Mouse (Mus musculus) liver, embryonic 15.5 days (tissue): ENCODE measurements around the gene Ccnt1. TPM values are rescaled to one million over a fixed set of nuclear protein-coding genes. Genes with fewer than 3 reads are reported as not detected.

Experiments
- ATAC-seq: fragments of 200-750 bp; cut with Nextera tagmentation; 2 replicates; pipeline ENCODE4 v1.8.0; 2017; ENCODE audit warnings: moderate number of reproducible peaks, mild to moderate bottlenecking, moderate library complexity; ENCODE audit not compliant: insufficient read depth
- H3K27ac ChIP-seq: fragments of 300-500 bp; sonication (generic); replicated peaks from 2 replicates; pipeline ENCODE4 v1.5.1; 2015; ENCODE audit warnings: mild to moderate bottlenecking, inconsistent platforms
- H3K27me3 ChIP-seq: fragments of 300-500 bp; sonication (generic); 2 replicates; pipeline ENCODE4 v1.6.1; 2015; ENCODE audit warnings: mild to moderate bottlenecking, inconsistent platforms
- H3K36me3 ChIP-seq: fragments of 300-500 bp; sonication (generic); replicated peaks from 2 replicates; pipeline ENCODE4 v1.6.1; 2015; ENCODE audit warnings: moderate library complexity, mild to moderate bottlenecking, inconsistent platforms
- H3K4me1 ChIP-seq: fragments of 300-500 bp; sonication (generic); replicated peaks from 2 replicates; pipeline ENCODE4 v1.6.1; 2015; ENCODE audit warnings: inconsistent platforms
- H3K4me2 ChIP-seq: fragments of 300-500 bp; sonication (generic); 2 replicates; pipeline ENCODE4 v1.6.1; 2015; ENCODE audit warnings: moderate library complexity, mild to moderate bottlenecking, inconsistent platforms
- H3K4me3 ChIP-seq: fragments of 300-500 bp; sonication (generic); replicated peaks from 2 replicates; pipeline ENCODE4 v1.5.1; 2015; ENCODE audit warnings: mild to moderate bottlenecking, inconsistent platforms
- H3K9ac ChIP-seq: fragments of 300-500 bp; sonication (generic); 2 replicates; pipeline ENCODE4 v1.6.1; 2015; ENCODE audit warnings: moderate library complexity, mild to moderate bottlenecking, inconsistent platforms
- H3K9me3 ChIP-seq: fragments of 300-500 bp; sonication (generic); replicated peaks from 2 replicates; pipeline ENCODE4 v1.6.1; 2016; ENCODE audit warnings: inconsistent platforms
- WGBS: fragments of 180-500 bp; shearing (Covaris S2); methylation state at CpG from one replicate; pipeline ENCODE4 v1.1.7; 2015; ENCODE audit warnings: mixed read lengths; ENCODE audit not compliant: insufficient replicate concordance; 5-methylcytosine and 5-hydroxymethylcytosine counted together
- polyA plus RNA-seq: library from polyadenylated mRNA; unstranded; fragments of >200 nt; fragmentation: Nextera tagmentation; extraction: Ambion mirVana; gene quantifications from 2 replicates; pipeline ENCODE4 v1.2.1, GENCODE M21; 2015

Gene Ccnt1
- polyA plus RNA-seq, 1 experiment from 2014 or later, result 25.1 TPM

GRCm38 (mm10) chr15:98608058-98608783, 37.5 kb upstream of the Ccnt1 start:
- Histone ChIP-seq H3K27me3 (peaks cover 15% of the 10 kb centered on the region), H3K9ac (peak overlapping the region; percentile 90), H3K36me3 (peaks cover 16% of the 10 kb centered on the region), H3K4me1 (peaks cover 74% of the 10 kb centered on the region), H3K4me3 (peak overlapping the region; percentile 82), H3K4me2 (peak overlapping the region; percentile 98), H3K27ac (peak overlapping the region; percentile 96), H3K9me3 (no peaks in the 10 kb centered on the region)
- 23% methylated on average over 9 of the region's 10 CpGs for WGBS
- no peak for ATAC-seq

- 26% methylated on average over 4 of the region's 4 CpGs for WGBS
- no peak for ATAC-seq
- H3K36me3 ChIP-seq, result peaks cover 19% of the 10 kb centered on the region
- H3K9me3 ChIP-seq, result no peaks in the 10 kb centered on the region
- peak overlapping the region; percentile 90 for H3K9ac ChIP-seq
- peak overlapping the region; percentile 98 for H3K4me2 ChIP-seq
- H3K4me3 ChIP-seq, result peak overlapping the region; percentile 82
- peaks cover 80% of the 10 kb centered on the region for H3K4me1 ChIP-seq
- H3K27ac ChIP-seq, result peak overlapping the region; percentile 96
- H3K27me3 ChIP-seq, result peaks cover 15% of the 10 kb centered on the region
Observed at GRCm38 (mm10) chr15:98607557-98607956, 36.8 kb upstream of the Ccnt1 start.

DNA sequence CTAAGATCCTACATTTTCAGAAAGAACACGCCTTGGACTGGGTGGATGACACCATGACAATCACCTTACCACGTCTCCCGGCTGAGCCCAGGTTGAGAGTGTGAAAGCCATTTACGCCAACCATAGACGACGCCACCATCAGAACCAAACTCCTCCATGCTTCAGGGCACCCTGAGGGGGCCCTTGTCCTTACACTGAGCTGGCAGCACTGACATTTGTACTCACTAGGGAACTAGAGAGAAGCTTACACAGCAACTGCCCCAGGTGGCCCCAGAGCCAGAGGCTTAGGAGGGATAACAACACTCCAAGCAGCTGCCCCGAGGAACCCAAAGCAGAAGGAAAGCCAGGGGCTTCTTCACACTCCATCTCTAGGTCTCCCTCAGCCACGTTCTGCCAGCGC, 36.0 kb upstream of the Ccnt1 start:
- Histone ChIP-seq H3K4me1 (peaks cover 88% of the 10 kb centered on the region), H3K36me3 (peaks cover 21% of the 10 kb centered on the region), H3K9ac (peak overlapping the region; percentile 90), H3K9me3 (no peaks in the 10 kb centered on the region), H3K27ac (peak overlapping the region; percentile 96), H3K4me2 (peak overlapping the region; percentile 98), H3K4me3 (peak overlapping the region; percentile 82), H3K27me3 (peaks cover 15% of the 10 kb centered on the region)
- WGBS, result 35% methylated on average over 9 of the region's 9 CpGs
- ATAC-seq, result no peak

GRCm38 (mm10) chr15:98606051-98606536, 35.4 kb upstream of the Ccnt1 start:
- Histone ChIP-seq H3K4me2 (peak overlapping the region; percentile 98), H3K36me3 (peaks cover 27% of the 10 kb centered on the region), H3K4me3 (peak overlapping the region; percentile 82), H3K9ac (peak overlapping the region; percentile 90), H3K4me1 (peaks cover 95% of the 10 kb centered on the region), H3K9me3 (no peaks in the 10 kb centered on the region), H3K27ac (peak overlapping the region; percentile 96), H3K27me3 (peaks cover 12% of the 10 kb centered on the region)
- ATAC-seq, result peak; percentile 78
- 16% methylated on average over 12 of the region's 12 CpGs for WGBS

DNA sequence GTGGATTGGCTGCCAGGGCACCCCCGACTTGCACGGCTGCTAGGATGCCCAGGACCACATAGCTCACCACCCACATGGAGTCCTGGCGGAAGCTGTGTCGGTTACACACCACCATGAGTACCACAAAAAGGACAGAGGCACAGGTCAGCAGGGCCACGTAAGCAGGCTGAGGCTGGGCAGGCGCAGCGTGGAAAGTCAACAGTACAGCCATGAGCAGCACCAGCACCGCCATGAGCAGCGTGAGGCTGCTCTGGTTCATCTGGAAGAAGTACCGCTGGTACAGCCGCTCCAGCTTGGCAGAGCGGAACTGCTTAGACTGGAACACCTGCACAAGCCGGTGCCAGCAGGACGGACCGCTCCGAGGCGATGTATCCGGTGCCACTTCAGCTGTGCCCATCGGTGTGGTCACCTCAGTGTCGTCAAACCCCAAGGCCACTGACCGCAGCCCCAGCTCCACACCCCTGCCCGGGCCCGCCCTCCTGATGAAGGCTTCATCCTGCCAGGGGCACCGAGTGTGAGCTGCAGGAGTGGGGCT, 33.4 kb upstream of the Ccnt1 start:
- peak overlapping the region; percentile 83 for H3K4me2 ChIP-seq

DNA sequence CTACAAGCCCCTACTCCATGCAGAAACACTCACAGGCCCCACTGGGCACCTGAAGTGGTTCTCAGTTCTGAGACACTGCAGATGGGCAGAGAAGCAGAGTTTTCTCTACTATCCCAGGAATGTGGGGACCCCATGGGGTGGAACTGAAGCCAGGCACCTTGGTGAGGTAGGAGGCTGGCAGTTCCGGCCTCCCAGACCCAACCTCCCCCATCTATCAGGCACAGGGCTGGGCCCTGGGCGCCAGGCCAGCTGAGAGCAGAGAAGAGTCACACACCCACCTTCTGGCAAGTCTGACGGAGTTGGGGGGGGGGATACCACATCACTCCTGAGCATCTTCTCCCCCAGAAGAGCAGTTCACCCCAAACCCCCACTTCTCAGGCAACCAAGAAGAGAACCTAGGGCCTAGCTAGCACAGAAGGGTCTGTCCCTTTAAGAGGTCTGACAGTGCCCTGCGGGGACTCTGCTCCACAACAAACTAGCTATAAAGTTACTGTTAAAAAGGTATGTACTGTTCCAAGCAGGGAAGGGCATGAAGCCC, 32.3 kb upstream of the Ccnt1 start:
- WGBS, result 18% methylated on average over 4 of the region's 4 CpGs
- peaks cover 58% of the 10 kb centered on the region for H3K36me3 ChIP-seq
- no peaks in the 10 kb centered on the region for H3K9me3 ChIP-seq
- H3K27me3 ChIP-seq, result no peaks in the 10 kb centered on the region
- peak overlapping the region; percentile 71 for H3K9ac ChIP-seq
- H3K4me3 ChIP-seq, result peak overlapping the region; percentile 57
- no peak for ATAC-seq
- peak overlapping the region; percentile 96 for H3K27ac ChIP-seq
- H3K4me2 ChIP-seq, result peak overlapping the region; percentile 83
- H3K4me1 ChIP-seq, result peaks cover 85% of the 10 kb centered on the region

More for the DNA sequence above, 33.4 kb upstream of the Ccnt1 start:
- no peaks in the 10 kb centered on the region for H3K9me3 ChIP-seq
- no peak overlapping the region; the same call in 1 of the 2 replicates for H3K9ac ChIP-seq
- peaks cover 47% of the 10 kb centered on the region for H3K36me3 ChIP-seq
- no peak for ATAC-seq
- H3K4me3 ChIP-seq, result peak overlapping the region; percentile 57; the same call in 1 of the 2 replicates
- peaks cover 96% of the 10 kb centered on the region for H3K4me1 ChIP-seq
- peak overlapping the region; percentile 96 for H3K27ac ChIP-seq
- no peaks in the 10 kb centered on the region for H3K27me3 ChIP-seq
- WGBS, result 91% methylated on average over 24 of the region's 24 CpGs

DNA sequence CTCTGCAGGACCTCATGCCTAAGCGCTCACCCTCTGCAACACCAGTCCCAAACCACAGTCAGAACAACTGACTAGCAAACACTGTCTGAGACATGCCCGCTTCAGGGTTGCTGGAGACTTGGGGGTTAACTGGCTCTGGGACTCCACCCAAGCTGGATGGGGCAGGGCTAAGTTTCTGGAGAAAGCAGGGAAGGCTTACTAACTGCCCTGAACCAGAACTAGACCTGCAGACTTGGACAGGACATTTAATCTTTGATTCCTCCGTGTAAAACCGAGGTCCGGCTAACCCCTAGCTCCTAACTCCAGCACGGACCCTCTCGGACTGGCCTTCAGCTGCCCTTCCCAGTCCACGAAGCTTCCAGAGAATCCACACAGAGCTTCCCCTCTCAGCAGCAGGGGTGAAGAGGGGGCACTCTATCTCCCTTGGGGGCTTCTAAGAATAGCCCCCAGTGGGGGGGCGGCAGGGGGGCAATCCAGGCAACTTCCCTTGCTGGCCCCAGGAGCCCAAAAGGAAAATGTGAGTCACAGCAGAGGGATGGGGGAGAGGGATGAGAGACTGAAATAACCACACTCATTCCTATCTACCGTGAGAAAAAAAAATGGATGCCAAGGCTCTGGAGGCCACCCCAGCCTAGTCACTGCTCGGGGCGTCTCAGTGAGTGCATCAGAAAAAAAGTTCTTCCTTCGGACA, 31.6 kb upstream of the Ccnt1 start:
- Histone ChIP-seq H3K9me3 (no peaks in the 10 kb centered on the region), H3K9ac (peak overlapping the region; percentile 71), H3K27me3 (no peaks in the 10 kb centered on the region), H3K27ac (peak overlapping the region; percentile 96), H3K36me3 (peaks cover 65% of the 10 kb centered on the region), H3K4me1 (peaks cover 79% of the 10 kb centered on the region), H3K4me3 (peak overlapping the region; percentile 57), H3K4me2 (peak overlapping the region; percentile 83)
- ATAC-seq, result peak; percentile 69
- 32% methylated on average over 13 of the region's 13 CpGs for WGBS

GRCm38 (mm10) chr15:98601832-98602190, 31.1 kb upstream of the Ccnt1 start:
- 27% methylated on average over 7 of the region's 7 CpGs for WGBS
- Histone ChIP-seq H3K36me3 (peaks cover 70% of the 10 kb centered on the region), H3K4me3 (peak overlapping the region; percentile 57), H3K27me3 (no peaks in the 10 kb centered on the region), H3K9ac (peak overlapping the region; percentile 71), H3K27ac (peak overlapping the region; percentile 96), H3K4me2 (peak overlapping the region; percentile 83), H3K9me3 (no peaks in the 10 kb centered on the region), H3K4me1 (peaks cover 73% of the 10 kb centered on the region)
- peak; percentile 36 for ATAC-seq

- Histone ChIP-seq H3K4me2 (no peak overlapping the region), H3K27me3 (no peaks in the 10 kb centered on the region), H3K9ac (no peak overlapping the region), H3K4me3 (no peak overlapping the region), H3K36me3 (peaks cover 87% of the 10 kb centered on the region), H3K9me3 (no peaks in the 10 kb centered on the region), H3K4me1 (peaks cover 58% of the 10 kb centered on the region), H3K27ac (no peak overlapping the region)
- ATAC-seq, result no peak
- WGBS, result 83% methylated on average over 12 of the region's 12 CpGs
Observed at GRCm38 (mm10) chr15:98600036-98600709, 29.4 kb upstream of the Ccnt1 start.

- no peak overlapping the region for H3K4me2 ChIP-seq
- H3K36me3 ChIP-seq, result peaks cover 100% of the 10 kb centered on the region
- peaks cover 24% of the 10 kb centered on the region for H3K4me1 ChIP-seq
- WGBS, result 90% methylated on average over 14 of the region's 14 CpGs
- H3K9ac ChIP-seq, result no peak overlapping the region
- no peak overlapping the region for H3K4me3 ChIP-seq
- ATAC-seq, result no peak
- H3K27me3 ChIP-seq, result no peaks in the 10 kb centered on the region
- no peak overlapping the region for H3K27ac ChIP-seq
- no peaks in the 10 kb centered on the region for H3K9me3 ChIP-seq
Observed at GRCm38 (mm10) chr15:98596609-98597008, 25.9 kb upstream of the Ccnt1 start.
